Mouse (Mus musculus): Measurements from ENCODE around the gene Taar8c. TPM values are rescaled to one million over a fixed set of nuclear protein-coding genes. Genes with fewer than 3 reads are reported as not detected.

Gene Taar8c
- polyA plus RNA-seq, 1 experiment from 2014 or later = not detected

Other genes starting within 250 kb of the Taar8c start
- 1.3 and 1.4 TPM in 2 replicates for gene Vnn1, start 207.2 kb downstream of the Taar8c start, polyA plus RNA-seq (2014; fragmentation: Nextera tagmentation; extraction: Ambion mirVana)
- not detected in 2 replicates for gene Taar1, start 181.6 kb downstream of the Taar8c start, polyA plus RNA-seq (2014; fragmentation: Nextera tagmentation; extraction: Ambion mirVana)
- not detected in 2 replicates for gene Taar2, start 163.3 kb downstream of the Taar8c start, polyA plus RNA-seq (2014; fragmentation: Nextera tagmentation; extraction: Ambion mirVana)
- gene Taar3, start 152.4 kb downstream of the Taar8c start, polyA plus RNA-seq (2014; fragmentation: Nextera tagmentation; extraction: Ambion mirVana) = not detected in 2 replicates
- not detected in 2 replicates for gene Taar4, start 141.4 kb downstream of the Taar8c start, polyA plus RNA-seq (2014; fragmentation: Nextera tagmentation; extraction: Ambion mirVana)
- gene Taar5, start 131.2 kb downstream of the Taar8c start, polyA plus RNA-seq (2014; fragmentation: Nextera tagmentation; extraction: Ambion mirVana) = not detected in 2 replicates
- not detected in 2 replicates for gene Taar6, start 116.3 kb downstream of the Taar8c start, polyA plus RNA-seq (2014; fragmentation: Nextera tagmentation; extraction: Ambion mirVana)
- gene Taar7a, start 108.4 kb downstream of the Taar8c start, polyA plus RNA-seq (2014; fragmentation: Nextera tagmentation; extraction: Ambion mirVana) = not detected in 2 replicates
- not detected in 2 replicates for gene Taar7b, start 102.0 kb downstream of the Taar8c start, polyA plus RNA-seq (2014; fragmentation: Nextera tagmentation; extraction: Ambion mirVana)
- not detected in 2 replicates for gene Taar7d, start 74.7 kb downstream of the Taar8c start, polyA plus RNA-seq (2014; fragmentation: Nextera tagmentation; extraction: Ambion mirVana)
- gene Taar7e, start 64.3 kb downstream of the Taar8c start, polyA plus RNA-seq (2014; fragmentation: Nextera tagmentation; extraction: Ambion mirVana) = not detected in 2 replicates
- not detected in 2 replicates for gene Taar7f, start 52.4 kb downstream of the Taar8c start, polyA plus RNA-seq (2014; fragmentation: Nextera tagmentation; extraction: Ambion mirVana)
- not detected in 2 replicates for gene Taar8a, start 25.4 kb downstream of the Taar8c start, polyA plus RNA-seq (2014; fragmentation: Nextera tagmentation; extraction: Ambion mirVana)
- gene Taar8b, start 9.6 kb downstream of the Taar8c start, polyA plus RNA-seq (2014; fragmentation: Nextera tagmentation; extraction: Ambion mirVana) = not detected in 2 replicates
- not detected in 2 replicates for gene Taar9, start 7.6 kb upstream of the Taar8c start, polyA plus RNA-seq (2014; fragmentation: Nextera tagmentation; extraction: Ambion mirVana)
- 50.7 and 56.0 TPM in 2 replicates for gene Stx7, start 47.4 kb upstream of the Taar8c start, polyA plus RNA-seq (2014; fragmentation: Nextera tagmentation; extraction: Ambion mirVana)
- gene Moxd1, start 121.6 kb upstream of the Taar8c start, polyA plus RNA-seq (2014; fragmentation: Nextera tagmentation; extraction: Ambion mirVana) = 2.3 and 2.8 TPM in 2 replicates

Data from liver, embryonic 11.5 days (tissue).